Mouse (Mus musculus): ENCODE measurements around the gene Dazap1. TPM values are rescaled to one million over a fixed set of nuclear protein-coding genes. Genes with fewer than 3 reads are reported as not detected.

The Dazap1 gene
- polyA plus RNA-seq, 1 experiment from 2014 or later = 21.8 TPM

DNA sequence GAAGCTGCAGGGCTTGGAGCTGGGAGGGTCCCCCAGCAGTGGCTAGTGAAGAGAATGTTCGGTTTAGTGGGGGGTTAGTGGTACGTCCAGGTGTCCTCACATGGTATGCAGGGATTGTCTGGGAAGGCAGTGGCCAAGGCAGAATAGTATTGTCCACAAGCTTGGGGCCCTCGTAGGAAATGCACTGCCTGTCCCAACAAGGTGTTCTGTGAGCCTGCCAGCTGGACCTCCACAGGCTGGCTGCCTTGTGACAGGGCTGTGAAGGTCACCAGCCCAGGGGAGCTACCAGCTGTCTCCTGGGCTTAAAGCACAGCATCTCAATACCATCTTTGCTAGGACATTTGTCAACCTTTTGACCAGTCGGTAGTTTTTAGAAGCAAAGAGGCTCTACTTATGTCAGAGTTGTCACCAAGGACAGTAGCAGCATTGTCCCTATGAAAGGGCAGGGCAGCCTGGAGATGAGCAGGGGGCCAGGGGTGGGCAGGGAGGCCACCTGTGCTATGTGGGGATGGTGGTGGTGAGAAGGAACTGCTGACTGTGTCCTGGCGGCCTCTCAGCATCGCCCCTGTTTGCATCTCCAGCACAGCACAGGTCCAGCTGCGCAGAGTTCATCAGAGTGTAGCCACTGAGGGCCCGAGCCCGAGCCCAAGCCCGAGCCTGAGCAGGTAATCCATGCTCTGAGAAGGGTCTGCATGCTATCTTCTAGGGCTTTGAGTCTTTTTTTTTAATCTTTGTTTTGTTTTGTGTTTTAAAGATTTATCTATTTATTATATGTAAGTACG, 8.6 kb upstream of the Dazap1 start:
- H3K9ac ChIP-seq (replicated peaks) = no peak overlapping the region
- WGBS (ENCODE audit: insufficient replicate concordance) = 85% methylated on average over 11 of the region's 11 CpGs
- TF ChIP-seq EP300 (IDR thresholded peaks at IDR 0.05; ENCODE audit: low read depth) (no peak), CTCF (IDR thresholded peaks at IDR 0.05; ENCODE audit: low read depth) (no peak)

DNA sequence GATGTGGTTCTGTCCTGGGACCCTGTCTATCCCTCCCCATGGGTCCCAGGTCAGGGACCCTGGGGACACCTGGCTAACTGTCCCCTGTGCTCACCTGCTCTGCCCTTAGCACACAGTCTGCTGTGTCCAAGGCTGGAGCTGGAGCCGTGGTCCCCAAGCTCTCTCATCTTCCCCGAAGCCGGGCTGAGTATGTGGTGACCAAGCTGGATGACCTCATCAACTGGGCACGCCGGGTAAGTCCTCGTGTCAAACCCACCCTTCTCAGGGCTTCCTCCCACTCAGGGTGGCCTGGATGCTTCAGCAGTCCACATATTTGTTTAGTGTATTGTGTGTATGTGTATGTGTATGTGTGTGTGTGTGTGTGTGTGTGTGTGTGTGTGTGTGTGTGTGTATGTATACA, 7.7 kb upstream of the Dazap1 start:
- TF ChIP-seq EP300 (IDR thresholded peaks at IDR 0.05; ENCODE audit: low read depth) (no peak), CTCF (IDR thresholded peaks at IDR 0.05; ENCODE audit: low read depth) (no peak)
- H3K9ac ChIP-seq (replicated peaks) = no peak overlapping the region
- DNase-seq (no peak), ATAC-seq (no peak)
- H3K4me2 ChIP-seq (ENCODE audit: low read depth, low read length) = no peak overlapping the region
- no peak overlapping the region for H3K27ac ChIP-seq (ENCODE audit: low read depth)
- H3K4me3 ChIP-seq (ENCODE audit: low read depth, low read length) = no peak overlapping the region
- H3K27me3 ChIP-seq (ENCODE audit: insufficient read depth, low read length) = no peaks in the 10 kb centered on the region
- H3K9me3 ChIP-seq (ENCODE audit: low read length) = no peaks in the 10 kb centered on the region
- peaks cover 13% of the 10 kb centered on the region for H3K4me1 ChIP-seq (ENCODE audit: insufficient read depth)
- 88% methylated on average over 6 of the region's 6 CpGs for WGBS (ENCODE audit: insufficient replicate concordance)
- H3K36me3 ChIP-seq (replicated peaks; ENCODE audit: insufficient read depth, low read length) = peaks cover 43% of the 10 kb centered on the region

More for the DNA sequence above, 8.6 kb upstream of the Dazap1 start:
- ATAC-seq (no peak), DNase-seq (no peak)
- Histone ChIP-seq H3K27ac (ENCODE audit: low read depth) (no peak overlapping the region), H3K9me3 (ENCODE audit: low read length) (no peaks in the 10 kb centered on the region), H3K4me1 (ENCODE audit: insufficient read depth) (peaks cover 12% of the 10 kb centered on the region), H3K27me3 (ENCODE audit: insufficient read depth, low read length) (no peaks in the 10 kb centered on the region), H3K4me3 (ENCODE audit: low read depth, low read length) (no peak overlapping the region), H3K36me3 (replicated peaks; ENCODE audit: insufficient read depth, low read length) (peaks cover 34% of the 10 kb centered on the region), H3K4me2 (ENCODE audit: low read depth, low read length) (no peak overlapping the region)

DNA sequence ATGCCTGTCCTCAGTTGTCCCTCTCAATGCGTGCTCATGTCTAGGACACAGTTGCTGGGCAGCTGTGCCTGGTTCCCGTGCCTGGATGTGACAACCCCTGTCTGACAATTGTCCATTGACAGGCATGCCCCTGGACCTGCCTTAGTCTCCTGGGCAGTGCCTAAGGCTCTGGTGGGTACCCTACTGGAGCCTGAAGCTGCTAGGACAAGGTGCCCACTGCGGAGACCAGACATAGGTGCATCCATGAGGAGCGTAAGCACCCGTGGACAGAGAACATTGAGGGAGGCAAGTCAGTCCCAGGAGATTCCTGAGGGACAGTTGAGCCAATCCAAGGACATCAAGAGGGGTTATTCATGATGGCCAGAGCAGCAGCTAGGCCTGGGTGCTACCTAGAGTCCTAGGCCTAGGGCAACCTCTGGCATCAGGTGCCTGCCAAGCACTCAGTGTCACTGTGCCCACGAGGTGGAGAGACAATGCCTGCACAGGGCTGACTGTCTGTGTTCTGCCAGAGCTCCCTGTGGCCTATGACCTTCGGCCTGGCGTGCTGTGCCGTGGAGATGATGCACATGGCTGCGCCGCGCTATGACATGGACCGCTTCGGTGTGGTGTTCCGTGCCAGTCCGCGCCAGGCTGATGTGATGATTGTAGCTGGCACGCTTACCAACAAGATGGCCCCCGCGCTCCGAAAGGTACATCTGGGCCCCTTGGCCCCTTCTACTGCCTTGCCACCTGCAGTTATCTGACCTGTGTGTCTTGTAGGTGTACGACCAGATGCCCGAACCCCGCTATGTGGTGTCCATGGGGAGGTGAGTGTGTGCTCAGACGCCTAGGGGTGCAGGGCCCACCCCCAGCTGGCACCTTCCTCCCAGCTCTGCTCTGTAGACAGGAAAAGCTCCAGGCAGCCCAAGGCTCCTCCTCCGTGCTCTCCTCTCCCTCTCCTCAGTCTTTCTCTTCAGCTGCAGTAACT, 6.7 kb upstream of the Dazap1 start:
- Histone ChIP-seq H3K4me1 (ENCODE audit: insufficient read depth) (peaks cover 17% of the 10 kb centered on the region), H3K27me3 (ENCODE audit: insufficient read depth, low read length) (no peaks in the 10 kb centered on the region), H3K9ac (replicated peaks) (no peak overlapping the region), H3K36me3 (replicated peaks; ENCODE audit: insufficient read depth, low read length) (peaks cover 46% of the 10 kb centered on the region), H3K4me3 (ENCODE audit: low read depth, low read length) (no peak overlapping the region), H3K27ac (ENCODE audit: low read depth) (no peak overlapping the region), H3K4me2 (ENCODE audit: low read depth, low read length) (no peak overlapping the region), H3K9me3 (ENCODE audit: low read length) (no peaks in the 10 kb centered on the region)
- 88% methylated on average over 26 of the region's 26 CpGs for whole genome bisulfite sequencing (ENCODE audit: insufficient replicate concordance)
- ATAC-seq (no peak), DNase-seq (no peak)
- no peak for TF ChIP-seq CTCF (IDR thresholded peaks at IDR 0.05; ENCODE audit: low read depth)
- no peak for TF ChIP-seq EP300 (IDR thresholded peaks at IDR 0.05; ENCODE audit: low read depth)

DNA sequence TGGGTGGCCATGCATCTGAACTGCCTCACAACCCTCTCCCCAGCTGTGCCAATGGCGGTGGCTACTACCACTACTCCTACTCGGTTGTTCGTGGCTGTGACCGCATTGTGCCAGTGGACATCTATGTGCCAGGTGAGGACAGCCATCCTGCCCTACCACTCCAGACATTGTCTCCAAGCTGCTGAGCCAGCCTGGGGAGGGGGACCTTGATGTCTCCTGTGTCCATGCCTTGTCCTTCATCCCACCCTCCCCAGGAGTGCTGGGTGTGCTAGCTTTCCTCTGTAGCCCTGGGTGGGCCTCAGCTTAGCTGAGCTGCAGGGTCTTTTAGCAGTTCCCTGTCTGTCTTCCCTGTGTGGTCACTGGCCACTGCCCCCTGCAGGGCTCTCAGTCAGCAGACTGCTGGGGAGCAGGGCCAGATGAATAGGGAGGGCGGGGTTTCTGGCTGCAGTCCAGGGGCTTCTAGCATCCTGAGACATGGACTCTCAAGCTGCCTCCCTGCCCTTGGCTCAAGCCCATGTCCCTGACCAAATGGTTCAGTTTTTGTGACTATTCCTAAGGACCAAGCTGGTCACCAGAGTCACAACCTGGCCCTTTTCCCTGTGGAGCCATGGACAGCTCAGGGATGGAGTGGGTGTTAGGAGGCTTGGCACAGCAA, 5.3 kb upstream of the Dazap1 start:
- Histone ChIP-seq H3K4me3 (ENCODE audit: low read depth, low read length) (no peak overlapping the region), H3K27me3 (ENCODE audit: insufficient read depth, low read length) (no peaks in the 10 kb centered on the region), H3K4me2 (ENCODE audit: low read depth, low read length) (no peak overlapping the region), H3K36me3 (replicated peaks; ENCODE audit: insufficient read depth, low read length) (peaks cover 46% of the 10 kb centered on the region), H3K9ac (replicated peaks) (no peak overlapping the region), H3K4me1 (ENCODE audit: insufficient read depth) (peaks cover 16% of the 10 kb centered on the region), H3K9me3 (ENCODE audit: low read length) (no peaks in the 10 kb centered on the region), H3K27ac (ENCODE audit: low read depth) (no peak overlapping the region)
- no peak for DNase-seq
- 85% methylated on average over 5 of the region's 5 CpGs for WGBS (ENCODE audit: insufficient replicate concordance)
- TF ChIP-seq CTCF (IDR thresholded peaks at IDR 0.05; ENCODE audit: low read depth) = 0 out of 2 replicates have a peak, but pooled peaks have one; percentile 17
- no peak for TF ChIP-seq EP300 (IDR thresholded peaks at IDR 0.05; ENCODE audit: low read depth)
- no peak for ATAC-seq

DNA sequence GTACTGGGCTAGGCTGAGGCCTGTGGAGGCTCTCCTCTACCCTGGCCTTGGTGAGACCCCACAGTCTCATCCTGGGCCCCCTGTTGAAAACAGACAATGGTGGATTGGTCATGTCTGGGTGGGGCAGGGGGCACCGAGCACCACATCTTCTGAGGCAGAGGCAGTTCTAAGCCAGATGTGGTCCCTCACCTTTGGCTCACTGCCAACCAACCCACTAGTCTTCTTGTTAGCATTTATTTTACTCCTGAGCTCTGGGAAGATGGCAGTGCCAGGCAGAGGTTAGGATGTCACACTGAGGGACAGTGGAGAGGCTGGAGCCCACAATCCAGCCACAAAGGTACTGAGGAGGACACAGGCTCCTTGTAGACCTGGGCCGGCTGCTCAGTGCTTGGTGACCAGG, 3.4 kb upstream of the Dazap1 start:
- DNase-seq = no peak
- Histone ChIP-seq H3K9me3 (ENCODE audit: low read length) (no peaks in the 10 kb centered on the region), H3K27me3 (ENCODE audit: insufficient read depth, low read length) (no peaks in the 10 kb centered on the region), H3K36me3 (replicated peaks; ENCODE audit: insufficient read depth, low read length) (peaks cover 46% of the 10 kb centered on the region), H3K4me1 (ENCODE audit: insufficient read depth) (peaks cover 30% of the 10 kb centered on the region), H3K27ac (ENCODE audit: low read depth) (no peak overlapping the region), H3K9ac (replicated peaks) (no peak overlapping the region), H3K4me3 (ENCODE audit: low read depth, low read length) (no peak overlapping the region), H3K4me2 (ENCODE audit: low read depth, low read length) (no peak overlapping the region)
- no peak for ATAC-seq
- TF ChIP-seq CTCF (IDR thresholded peaks at IDR 0.05; ENCODE audit: low read depth) (no peak), EP300 (IDR thresholded peaks at IDR 0.05; ENCODE audit: low read depth) (no peak)
- 75% methylated on average over 2 of the region's 2 CpGs for whole genome bisulfite sequencing (ENCODE audit: insufficient replicate concordance)
